Mouse (Mus musculus) cerebellum, adult 2 months (tissue): ENCODE measurements around the gene Phf13. TPM values are rescaled to one million over a fixed set of nuclear protein-coding genes. Genes with fewer than 3 reads are reported as not detected.

Experiments
- DNase-seq, 2 experiments: peaks; one replicate each; pipeline ENCODE4 v3.0.0; 2021
- H3K27ac ChIP-seq: fragments of 200-500 bp; 2 replicates; pipeline ENCODE4 v1.5.1; 2012; ENCODE audit warnings: low read length, control low read depth, inconsistent platforms; ENCODE audit not compliant: insufficient read depth
- H3K27me3 ChIP-seq: fragments of 200-500 bp; 2 replicates; pipeline ENCODE4 v1.6.1; 2012; ENCODE audit warnings: inconsistent platforms, mild to moderate bottlenecking, low read length, moderate library complexity; ENCODE audit not compliant: control insufficient read depth, insufficient read depth
- H3K4me1 ChIP-seq: fragments of 200-500 bp; 2 replicates; pipeline ENCODE4 v1.6.1; 2011; ENCODE audit warnings: low read length; ENCODE audit not compliant: control insufficient read depth, insufficient read depth
- H3K4me3 ChIP-seq: fragments of 200-500 bp; replicated peaks from 2 replicates; pipeline ENCODE3; 2011; ENCODE audit warnings: mild to moderate bottlenecking, low read depth, low read length, control low read depth; ENCODE audit not compliant: insufficient read depth
- CTCF ChIP-seq: fragments of 200-500 bp; IDR thresholded peaks from 2 replicates; pipeline ENCODE4 v1.5.1; 2011; ENCODE audit warnings: low read depth, mild to moderate bottlenecking, control low read depth, low read length, moderate library complexity, borderline replicate concordance; ENCODE audit not compliant: insufficient read depth
- POLR2A ChIP-seq: fragments of 200-500 bp; IDR thresholded peaks from 2 replicates; pipeline ENCODE4 v1.6.1; 2011; ENCODE audit warnings: low read length, control low read depth, borderline replicate concordance; ENCODE audit not compliant: insufficient read depth
- WGBS: fragments of 180-500 bp; shearing (Covaris S2); methylation state at CpG from one replicate; pipeline ENCODE4 v1.1.7; 2018; 5-methylcytosine and 5-hydroxymethylcytosine counted together
- polyA plus RNA-seq: library from polyadenylated mRNA; depleted of rRNA; stranded (reverse); fragments of >200 nt; gene quantifications from 2 replicates; pipeline ENCODE4 v1.2.3, GENCODE M21; 2012

The Phf13 gene
- polyA plus RNA-seq, 1 experiment = 8.3 TPM

DNA sequence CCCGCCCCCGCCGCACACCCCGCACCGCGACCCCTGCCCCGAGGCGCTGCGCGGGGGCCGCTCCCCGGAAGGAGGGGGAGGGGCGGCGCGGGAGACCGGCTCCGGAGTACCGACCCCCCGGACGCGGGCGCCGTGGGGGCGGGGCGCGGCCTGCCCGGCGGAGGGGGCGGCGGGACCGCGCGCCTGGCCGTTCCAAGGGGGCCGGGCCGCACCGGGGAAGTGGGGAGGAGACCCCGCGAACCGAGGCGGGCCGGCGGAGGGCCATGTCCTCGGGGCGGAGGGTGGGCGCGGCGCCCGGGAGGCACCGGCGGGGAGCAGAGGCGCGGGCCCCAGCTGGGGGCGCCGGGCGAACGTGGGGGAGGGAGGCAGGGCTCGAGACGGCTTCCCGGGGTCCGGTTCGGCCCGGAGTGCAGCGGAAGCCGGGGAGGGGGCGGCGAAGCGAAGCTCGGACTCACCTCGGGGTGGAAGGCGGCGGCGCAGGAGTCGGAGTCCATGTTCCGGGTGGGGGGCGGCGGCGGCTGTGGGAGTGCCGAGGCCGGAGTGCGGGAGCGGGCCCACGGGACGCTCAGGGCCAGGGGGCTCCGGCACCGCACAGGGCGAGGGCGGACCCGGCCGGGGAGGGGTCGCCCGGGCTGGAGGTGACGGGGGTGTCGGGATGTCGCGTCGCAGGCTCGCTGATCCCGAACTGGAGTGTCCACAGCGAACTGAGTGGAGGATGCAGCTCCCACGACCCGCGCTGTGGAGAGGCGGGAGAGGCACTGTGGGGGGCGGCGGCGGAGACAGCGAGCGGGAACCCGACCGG is 486 bp downstream of the Phf13 start:
- Histone ChIP-seq H3K27me3 (no peaks in the 10 kb centered on the region), H3K27ac (no peak overlapping the region), H3K4me3 (peak overlapping the region; percentile 64), H3K4me1 (no peaks in the 10 kb centered on the region)
- under 1% methylated on average over 82 of the region's 111 CpGs for WGBS
- no peak for TF ChIP-seq CTCF
- no peak for TF ChIP-seq POLR2A
- DNase-seq = no peak

DNA sequence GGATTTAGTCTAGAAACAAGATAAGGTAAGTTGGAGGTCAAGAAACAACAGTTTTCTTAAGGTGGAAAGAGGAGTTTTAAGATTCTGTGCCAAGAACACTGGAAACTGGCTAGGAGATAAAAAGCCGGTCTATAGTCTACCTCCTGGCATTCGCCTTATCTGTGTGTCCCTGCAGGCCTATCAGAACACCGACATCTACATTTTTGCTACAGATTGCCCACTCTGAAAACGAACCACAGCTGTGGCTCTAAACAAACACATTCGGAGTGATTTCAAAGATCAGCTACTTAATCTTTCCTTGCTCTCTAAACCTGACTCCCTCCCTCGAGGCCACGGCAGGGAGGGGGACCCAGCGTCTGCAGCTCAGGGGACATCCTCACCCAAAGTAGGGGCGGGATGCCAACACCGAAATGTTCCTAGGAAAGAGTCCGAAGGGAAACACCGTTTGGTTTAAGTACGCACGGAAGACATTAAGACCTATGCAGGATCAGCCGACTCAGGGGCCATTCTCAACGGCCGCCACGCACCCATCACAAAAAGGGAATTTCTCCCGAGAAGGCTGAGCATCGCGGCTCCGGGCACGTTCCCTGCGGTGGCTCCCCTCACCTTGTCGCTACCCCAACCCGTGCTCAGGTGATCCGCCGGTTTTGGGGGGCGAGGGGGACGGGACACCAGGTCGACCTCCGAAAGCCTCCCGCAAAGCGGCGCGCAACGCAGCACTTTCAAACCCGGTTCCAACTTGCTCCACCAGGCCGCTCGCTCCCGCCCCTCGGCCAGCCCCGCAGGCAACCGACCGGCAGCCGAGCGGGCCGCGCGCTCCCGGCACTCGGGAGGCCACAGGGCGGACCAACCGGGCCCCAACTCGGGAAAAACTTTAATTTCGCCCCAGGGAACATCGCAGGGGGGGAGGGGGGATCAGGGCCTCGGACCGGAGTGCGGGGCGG is 1.6 kb downstream of the Phf13 start:
- no peaks in the 10 kb centered on the region for H3K4me1 ChIP-seq
- no peaks in the 10 kb centered on the region for H3K27me3 ChIP-seq
- 4% methylated on average over 61 of the region's 61 CpGs for WGBS
- H3K27ac ChIP-seq = no peak overlapping the region
- peak overlapping the region; percentile 56 for H3K4me3 ChIP-seq
- TF ChIP-seq POLR2A = no peak
- no peak for TF ChIP-seq CTCF
- DNase-seq = peak; percentile 55 to 58

DNA sequence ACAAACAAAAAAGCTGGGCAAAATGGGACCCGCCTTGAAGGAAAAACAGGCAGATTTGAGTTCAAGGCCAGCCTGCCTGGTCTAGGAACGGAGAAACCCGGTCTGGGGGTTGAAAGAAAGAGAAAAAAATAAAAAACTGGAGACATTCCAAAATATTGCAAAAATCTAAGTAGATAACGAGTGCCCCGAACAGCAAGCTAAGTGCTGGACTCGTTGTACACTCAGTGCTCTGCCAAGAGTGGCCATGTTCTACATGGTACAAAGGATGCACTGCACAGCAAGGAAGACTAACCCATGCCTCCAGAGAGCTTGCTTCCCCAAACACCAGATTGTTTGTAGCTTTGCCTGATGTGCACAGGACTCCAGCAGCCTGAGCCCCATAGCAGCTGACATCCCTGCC is 3.0 kb downstream of the Phf13 start:
- no peaks in the 10 kb centered on the region for H3K4me1 ChIP-seq
- H3K4me3 ChIP-seq = no peak overlapping the region
- H3K27ac ChIP-seq = no peak overlapping the region
- DNase-seq = no peak
- WGBS = 78% methylated on average over 6 of the region's 6 CpGs
- no peaks in the 10 kb centered on the region for H3K27me3 ChIP-seq
- TF ChIP-seq POLR2A (no peak), CTCF (no peak)

DNA sequence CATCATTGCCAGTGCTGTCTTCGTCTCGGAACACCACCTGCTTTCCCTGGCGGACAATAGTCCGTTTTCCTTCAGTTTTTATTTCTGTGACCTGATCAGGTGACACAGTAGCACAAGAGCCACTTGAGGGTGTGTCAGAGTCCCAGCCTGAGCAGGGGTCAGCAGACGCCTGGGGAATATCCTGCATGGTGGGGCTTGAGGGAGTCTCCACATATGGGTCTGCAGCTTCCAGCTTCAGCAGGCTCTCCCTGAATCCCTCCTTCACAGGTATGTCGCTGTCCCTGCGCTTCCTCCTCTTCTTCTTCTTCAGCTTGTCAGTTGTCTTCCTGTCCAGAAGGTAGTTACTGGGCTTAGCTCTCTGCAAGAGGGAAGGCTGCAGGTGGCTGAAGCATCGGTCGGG is 4.0 kb downstream of the Phf13 start:
- WGBS = 90% methylated on average over 9 of the region's 9 CpGs
- Histone ChIP-seq H3K4me3 (no peak overlapping the region), H3K27me3 (no peaks in the 10 kb centered on the region), H3K27ac (no peak overlapping the region), H3K4me1 (peaks cover 1% of the 10 kb centered on the region; the same call in 1 of the 2 replicates)
- TF ChIP-seq POLR2A = no peak
- TF ChIP-seq CTCF = no peak
- DNase-seq = no peak

DNA sequence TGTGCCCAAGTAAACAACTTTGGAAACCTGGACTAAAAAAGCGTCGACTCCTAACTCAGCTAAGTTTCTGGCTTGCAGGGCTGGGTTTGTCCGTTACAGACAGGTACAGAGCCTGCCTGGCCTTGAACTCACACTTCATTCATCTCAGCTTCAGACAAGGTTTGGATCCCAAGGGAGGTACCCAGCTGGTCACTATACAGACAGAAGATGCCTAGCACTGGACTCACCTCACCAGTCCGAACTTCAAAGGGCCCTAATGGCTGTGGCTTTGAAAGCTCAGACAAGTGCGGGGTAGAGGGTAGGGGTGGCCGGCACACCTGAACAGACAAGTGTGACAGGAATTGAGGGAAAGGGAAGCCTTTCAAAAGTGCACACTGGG is 7.0 kb downstream of the Phf13 start:
- TF ChIP-seq POLR2A (no peak), CTCF (no peak)
- Histone ChIP-seq H3K4me1 (peaks cover 18% of the 10 kb centered on the region), H3K27me3 (no peaks in the 10 kb centered on the region), H3K4me3 (peak overlapping the region; percentile 77), H3K27ac (no peak overlapping the region)
- WGBS = 35% methylated on average over 6 of the region's 6 CpGs
- DNase-seq = no peak

DNA sequence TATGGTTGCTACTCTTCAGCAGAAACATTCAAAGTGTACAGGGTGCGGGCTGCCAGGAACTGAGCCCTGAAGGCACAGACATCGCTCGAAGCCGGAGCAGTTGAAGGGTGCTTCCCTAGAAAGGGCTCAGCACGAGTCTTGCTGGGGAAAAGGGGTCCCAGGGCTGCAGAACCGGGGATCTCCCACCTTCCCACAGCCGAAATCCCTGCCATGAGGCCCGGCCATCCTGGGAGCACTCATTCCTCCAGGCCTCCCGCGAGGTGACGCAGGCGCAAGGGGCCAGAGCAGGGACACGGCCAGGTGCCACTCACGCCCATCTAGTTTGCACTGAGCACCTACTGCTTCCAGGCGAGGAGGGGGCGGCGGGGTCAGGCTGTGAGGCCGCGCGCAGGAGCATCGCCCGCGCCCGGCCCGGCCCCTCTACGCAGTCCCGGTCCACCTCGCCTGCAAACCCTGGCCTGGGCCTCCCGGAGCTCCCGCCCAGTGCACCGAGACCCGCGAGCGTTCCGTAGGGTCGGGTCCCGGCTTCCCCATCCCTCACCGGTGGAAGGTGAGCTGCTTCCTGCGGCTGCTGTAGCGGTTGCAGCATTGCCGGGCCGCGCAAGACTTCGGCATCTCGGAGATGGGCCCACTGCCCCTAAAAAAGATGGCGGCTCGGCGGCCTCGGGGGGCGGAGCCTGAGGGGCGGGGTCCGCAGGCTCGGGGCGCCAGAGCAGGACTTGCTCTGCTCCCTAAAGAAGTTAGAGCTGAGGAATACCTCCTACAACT is 7.5 kb downstream of the Phf13 start, which contains the start of gene Thap3:
Gene Thap3, minus strand, starts transcription at position 656 of the 768 bp plus-strand sequence.
- peaks cover 18% of the 10 kb centered on the region for H3K4me1 ChIP-seq
- TF ChIP-seq CTCF (no peak), POLR2A (peak; percentile 56; the same call in 1 of the 2 replicates)
- peak; percentile 82 to 88 for DNase-seq
- peak within 1 kb of the TSS; percentile 77 for H3K4me3 ChIP-seq
- peak within 1 kb of the TSS; percentile 27 for H3K27ac ChIP-seq
- under 1% methylated on average over 54 of the region's 54 CpGs for WGBS
- no peaks in the 10 kb centered on the region for H3K27me3 ChIP-seq

DNA sequence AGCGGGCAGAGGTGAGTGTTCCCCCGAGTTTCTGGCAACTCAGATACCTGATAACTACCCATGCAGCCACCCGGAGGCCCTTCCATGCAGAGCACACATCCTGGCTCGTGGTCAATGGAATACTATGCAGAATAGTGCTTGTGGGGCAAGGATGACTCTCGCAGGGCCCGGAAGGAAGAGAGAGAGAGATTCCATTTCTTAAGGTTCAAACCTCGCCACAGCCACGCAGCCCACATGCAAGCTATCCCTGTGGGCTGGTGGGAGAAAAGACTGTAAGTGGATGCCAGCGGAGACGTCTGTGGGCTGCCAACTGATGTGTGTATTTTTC is 8.1 kb downstream of the Phf13 start:
- DNase-seq = no peak
- TF ChIP-seq POLR2A (no peak), CTCF (no peak)
- H3K27ac ChIP-seq = no peak overlapping the region
- no peaks in the 10 kb centered on the region for H3K27me3 ChIP-seq
- WGBS = 10% methylated on average over 10 of the region's 10 CpGs
- peaks cover 18% of the 10 kb centered on the region for H3K4me1 ChIP-seq
- H3K4me3 ChIP-seq = peak overlapping the region; percentile 77
